Mouse (Mus musculus): Measurements from ENCODE around the gene Ptdss2.

- no peak for TF ChIP-seq CTCF (IDR thresholded peaks at IDR 0.05; ENCODE audit: low read depth)
- no peak for TF ChIP-seq EP300 (IDR thresholded peaks at IDR 0.05; ENCODE audit: low read depth)
Observed at GRCm38 (mm10) chr7:141191036-141191435, 68.9 kb downstream of the Ptdss2 start.
